Mouse (Mus musculus) E14TG2a.4 (cell line): ENCODE data around the gene Tmem132b.

Experiments
- CTCF ChIP-seq: conservative IDR thresholded peaks from 2 replicates; pipeline ENCODE4 v1.5.1; 2014; ENCODE audit warnings: low read length
- NANOG ChIP-seq: IDR thresholded peaks from 2 replicates; pipeline ENCODE4 v1.6.1; 2014; ENCODE audit warnings: borderline replicate concordance, low read length, mixed read lengths
- POU5F1 ChIP-seq: IDR thresholded peaks from 2 replicates; pipeline ENCODE4 v1.6.1; 2014; ENCODE audit warnings: low read length, borderline replicate concordance

DNA sequence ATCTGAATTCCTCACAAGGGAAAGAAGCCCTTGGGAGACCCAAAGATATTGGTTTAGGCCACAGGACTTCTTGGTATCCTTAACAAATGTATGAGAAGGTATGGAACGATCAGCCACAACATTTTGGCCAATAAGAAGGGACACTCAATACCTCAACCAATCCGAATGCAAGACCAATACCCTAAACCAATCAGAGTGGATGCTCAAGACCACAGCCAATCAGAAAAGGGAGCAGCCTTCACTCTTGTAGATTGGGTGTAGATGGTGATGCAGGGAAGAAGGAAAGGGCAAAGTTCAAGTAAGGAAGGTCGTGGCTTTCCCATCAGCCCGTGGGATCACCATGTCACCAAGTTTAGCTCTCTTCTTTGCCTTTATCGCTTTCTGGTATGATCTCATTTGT lies 40.4 kb downstream of the Tmem132b start:
- TF ChIP-seq CTCF (no peak), POU5F1 (no peak), NANOG (no peak)
